Mouse (Mus musculus) liver, adult (tissue): ENCODE measurements around the gene Ppp1r14c.

Experiments
- GATA4 ChIP-seq: IDR thresholded peaks from 2 replicates; pipeline ENCODE4 v1.6.1; 2014; ENCODE audit warnings: mild to moderate bottlenecking, low read length; ENCODE audit not compliant: insufficient replicate concordance

Gene Ppp1r14c

DNA sequence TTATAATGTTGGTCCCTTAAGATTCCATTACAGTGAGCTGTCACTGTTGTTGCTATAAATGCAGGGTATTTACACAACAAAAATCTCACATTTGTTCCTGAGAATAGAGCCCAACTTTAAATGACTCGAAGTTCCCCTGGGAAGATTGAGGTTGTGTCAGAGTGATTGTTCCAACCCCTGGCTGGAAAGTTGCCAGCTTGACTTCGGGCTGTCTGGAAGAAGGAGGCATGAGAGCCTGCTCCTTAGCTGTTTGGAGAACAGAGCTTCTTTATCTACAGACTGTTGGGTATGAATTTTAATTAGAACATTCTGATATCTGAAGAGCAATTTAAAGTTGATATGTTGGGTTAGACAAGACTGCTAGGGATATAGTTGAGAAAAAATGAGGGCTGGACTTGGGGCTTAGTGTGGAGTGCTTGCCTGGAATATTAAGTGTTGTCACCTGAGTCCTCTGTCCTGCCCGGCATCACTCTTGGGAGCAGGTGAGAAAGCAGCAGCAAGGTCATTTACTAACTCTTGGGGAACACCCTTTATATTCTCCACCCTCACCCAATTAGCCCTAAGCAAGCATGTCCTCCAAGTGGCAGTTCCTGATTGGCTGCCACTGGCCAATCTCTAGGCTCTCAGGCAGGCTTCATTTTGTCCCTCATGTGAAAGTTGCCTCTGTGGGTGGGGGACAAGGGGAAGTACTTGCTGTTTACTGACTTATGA, 62.0 kb downstream of the Ppp1r14c start:
- TF ChIP-seq GATA4, result no peak

GRCm38 (mm10) chr10:3434848-3435474, 69.1 kb downstream of the Ppp1r14c start:
- TF ChIP-seq GATA4, result no peak

DNA sequence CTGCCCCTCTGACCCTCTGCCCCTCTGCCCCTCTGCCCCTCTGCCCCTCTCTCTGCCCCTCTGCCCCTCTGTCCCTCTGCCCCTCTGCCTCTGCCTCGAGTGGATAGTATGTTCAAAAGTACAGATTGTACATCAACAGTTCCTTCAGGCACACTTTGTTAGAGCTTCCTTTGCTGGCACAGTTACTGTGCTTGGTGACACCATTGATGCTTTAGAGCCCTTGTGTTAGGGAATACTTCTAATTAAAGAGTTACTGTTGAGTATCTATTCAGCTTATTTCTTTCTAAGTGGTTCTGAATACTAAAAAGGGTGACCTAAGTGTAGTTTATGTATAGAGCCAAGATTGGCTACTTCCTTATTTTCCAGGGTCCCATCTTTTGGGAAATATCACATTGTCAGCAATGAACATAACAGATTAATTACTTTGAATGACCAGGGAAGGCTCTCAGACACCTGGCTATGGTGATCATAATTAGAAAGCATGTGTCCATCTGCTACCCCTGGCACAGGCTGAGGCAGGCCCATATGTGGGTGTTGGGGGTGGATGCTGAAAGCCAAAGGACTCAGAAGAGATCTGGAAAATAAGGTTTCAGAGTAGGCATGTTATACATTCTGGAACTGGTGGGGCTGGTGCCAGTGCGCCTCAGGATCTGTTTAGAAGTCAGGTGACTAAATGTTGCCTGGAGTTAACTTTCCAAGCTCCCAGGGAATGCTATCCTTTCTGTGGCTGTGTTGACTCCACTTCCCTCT, 75.0 kb downstream of the Ppp1r14c start:
- TF ChIP-seq GATA4, result no peak

DNA sequence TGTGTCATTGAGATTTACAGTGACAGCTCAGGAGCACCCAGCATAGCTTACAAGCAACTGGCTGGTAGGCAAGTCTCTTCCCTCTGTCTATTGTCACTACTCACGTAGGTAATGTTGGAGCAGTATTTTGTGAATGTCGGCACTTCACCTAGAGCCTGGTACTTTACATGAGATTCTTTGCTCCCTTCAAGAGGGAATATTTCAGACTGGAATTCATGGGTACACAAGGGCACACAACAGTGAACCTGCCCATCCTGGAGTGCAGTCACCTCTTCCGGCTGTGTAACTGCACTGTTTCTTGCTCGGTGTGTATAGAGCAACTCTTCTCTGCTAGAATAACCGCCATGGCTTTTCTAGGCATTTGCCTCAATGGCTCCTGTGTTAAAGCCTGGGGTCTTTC, 82.8 kb downstream of the Ppp1r14c start:
- no peak for TF ChIP-seq GATA4

- no peak for TF ChIP-seq GATA4
Measured at GRCm38 (mm10) chr10:3451930-3452329, 86.1 kb downstream of the Ppp1r14c start.

GRCm38 (mm10) chr10:3452822-3453475, 87.1 kb downstream of the Ppp1r14c start:
- no peak for TF ChIP-seq GATA4

GRCm38 (mm10) chr10:3458686-3459085, 92.8 kb downstream of the Ppp1r14c start:
- no peak for TF ChIP-seq GATA4

- no peak for TF ChIP-seq GATA4
Measured at GRCm38 (mm10) chr10:3460841-3461240, 95.0 kb downstream of the Ppp1r14c start.

DNA sequence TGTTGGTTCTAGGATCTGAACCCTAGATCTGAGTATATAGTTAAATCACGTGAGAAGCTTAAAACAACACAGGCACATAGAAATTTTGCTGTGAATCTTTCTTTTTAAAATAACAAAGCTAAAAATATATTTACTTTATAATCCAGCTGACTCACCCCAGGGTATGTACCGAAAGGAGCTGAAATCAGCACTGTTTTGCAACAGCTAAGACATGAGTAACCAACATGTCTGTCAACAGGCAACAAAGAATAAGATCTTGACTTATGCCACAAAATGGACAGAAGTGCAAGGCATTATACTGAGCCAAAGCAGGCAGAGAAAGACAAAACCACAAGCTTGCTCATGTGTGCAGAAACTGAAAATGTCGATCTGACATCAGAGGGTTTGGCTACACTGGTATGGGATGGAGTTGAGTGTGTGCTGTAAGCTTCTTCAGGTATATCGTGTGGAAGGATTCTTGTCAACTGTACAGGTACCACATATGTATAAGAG, 100.3 kb downstream of the Ppp1r14c start:
- no peak for TF ChIP-seq GATA4

DNA sequence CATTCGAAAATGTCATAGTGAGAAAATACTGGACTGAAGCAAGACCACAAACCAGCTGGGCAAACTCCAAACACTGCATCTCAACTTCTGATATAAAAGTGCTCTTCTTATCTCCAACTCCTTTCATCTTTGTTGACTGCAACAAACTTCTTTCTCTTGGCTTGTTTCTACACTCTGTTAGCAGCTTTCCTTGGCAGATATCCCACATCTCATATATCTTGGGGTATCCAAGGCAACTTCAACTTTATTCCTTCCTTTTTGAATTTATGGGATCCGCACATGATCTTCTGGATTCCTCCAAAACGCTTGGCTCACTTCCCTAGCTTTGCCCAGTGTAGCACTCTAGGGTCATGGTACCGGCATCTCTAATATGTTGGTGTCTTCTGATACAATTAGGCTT, 102.7 kb downstream of the Ppp1r14c start:
- no peak for TF ChIP-seq GATA4

GRCm38 (mm10) chr10:3476611-3477010, 110.8 kb downstream of the Ppp1r14c start:
- no peak for TF ChIP-seq GATA4

GRCm38 (mm10) chr10:3479772-3480171, 113.9 kb downstream of the Ppp1r14c start:
- no peak for TF ChIP-seq GATA4

- TF ChIP-seq GATA4, result no peak
Measured at GRCm38 (mm10) chr10:3490052-3490451, 124.2 kb downstream of the Ppp1r14c start.

DNA sequence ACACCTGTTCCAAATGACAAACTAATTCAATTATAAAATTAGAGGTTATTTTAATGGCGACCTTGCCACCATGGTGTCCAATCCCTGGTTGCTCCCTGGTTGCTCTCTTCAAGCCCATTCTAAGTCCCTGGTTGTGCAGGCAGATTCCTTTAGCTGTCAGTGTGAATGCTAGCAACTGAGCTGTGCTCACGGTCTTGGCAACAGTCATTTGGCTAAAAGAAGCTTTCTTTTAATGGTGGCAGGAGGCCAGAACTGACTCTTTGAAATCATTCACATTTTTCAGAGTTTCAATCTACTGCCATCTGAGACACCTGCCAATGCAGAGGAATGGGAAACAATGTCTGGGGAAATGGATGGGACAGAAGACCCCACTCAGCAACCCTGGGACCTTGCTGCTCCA, 130.9 kb downstream of the Ppp1r14c start:
- no peak for TF ChIP-seq GATA4

DNA sequence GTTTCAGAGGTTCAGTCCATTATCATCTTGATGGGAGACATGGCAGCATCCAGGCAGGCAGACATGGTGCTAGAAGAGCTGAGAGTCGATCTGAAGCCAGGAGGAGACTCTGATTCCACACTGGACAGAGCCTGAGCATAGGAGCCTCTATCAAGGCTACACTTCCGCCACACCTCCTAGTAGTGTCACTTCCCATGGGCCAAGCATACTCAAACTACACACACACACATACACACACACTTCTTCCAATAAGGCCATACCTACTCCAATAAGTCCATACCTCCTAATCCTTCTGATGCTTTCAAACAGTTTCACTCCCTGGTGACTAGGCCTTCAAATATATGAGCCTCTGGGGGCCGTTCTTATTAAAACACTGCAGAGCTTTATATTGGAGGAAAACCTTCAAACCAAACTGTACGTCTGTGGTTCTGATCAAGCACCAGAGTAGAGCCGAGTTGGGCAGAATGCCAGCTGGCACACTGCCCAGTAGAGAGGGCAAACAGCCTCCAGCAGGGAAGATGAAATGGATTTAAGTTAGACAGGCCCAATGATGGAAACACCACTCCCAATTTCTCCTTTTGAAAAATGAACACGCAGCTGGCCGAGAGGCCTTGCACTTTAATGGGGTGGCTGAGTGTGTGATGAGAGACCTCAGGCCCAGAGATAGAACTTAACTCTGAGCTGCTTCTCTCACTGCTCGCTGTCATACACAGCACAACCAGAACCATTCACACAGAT, 141.8 kb downstream of the Ppp1r14c start:
- TF ChIP-seq GATA4, result no peak
